Mouse (Mus musculus): ENCODE results near the gene Chpf. TPM values are rescaled to one million over a fixed set of nuclear protein-coding genes. Genes with fewer than 3 reads are reported as not detected.

Gene Chpf
- polyA plus RNA-seq, 1 experiment from 2014 or later = 28.6 TPM

DNA sequence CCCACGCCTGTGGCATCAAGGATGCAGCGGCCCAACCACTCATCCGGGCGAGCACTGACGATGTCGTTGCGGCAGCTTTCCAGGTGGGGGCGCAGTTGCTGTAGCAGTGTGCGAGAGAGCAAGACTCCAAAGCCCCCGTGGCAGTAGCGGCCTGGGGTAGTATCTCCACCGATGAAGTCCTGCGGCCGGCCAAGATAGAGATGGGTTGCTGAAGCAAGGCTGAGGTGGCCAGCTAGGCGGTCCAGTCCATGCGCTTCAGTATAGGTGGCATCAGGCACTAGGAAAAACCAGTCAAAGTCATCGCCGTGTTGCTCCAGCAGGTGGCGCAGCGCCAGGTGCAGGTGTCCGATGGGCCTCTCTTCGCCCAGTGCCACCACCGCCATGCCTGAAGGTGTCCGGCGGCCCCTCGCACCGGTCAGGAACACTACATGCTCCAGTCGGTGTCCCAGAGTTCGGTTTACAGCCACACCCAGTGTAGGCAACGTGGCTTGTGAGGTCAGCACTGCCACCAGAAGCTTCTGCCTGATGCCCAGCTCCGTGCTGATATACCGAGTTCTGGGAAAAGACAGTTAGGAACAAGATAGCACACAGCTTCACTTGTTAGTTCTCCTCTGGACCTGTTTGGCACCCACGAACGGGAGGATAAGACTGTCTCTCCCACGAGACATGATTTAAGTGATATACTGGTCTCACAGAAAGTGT, 1.7 kb downstream of the Chpf start:
- H3K9me3 ChIP-seq = no peaks in the 10 kb centered on the region
- H3K36me3 ChIP-seq = peaks cover 44% of the 10 kb centered on the region
- H3K27ac ChIP-seq (replicated peaks) = no peak overlapping the region
- peak overlapping the region; percentile 73 for H3K4me2 ChIP-seq
- peak overlapping the region; percentile 69 for H3K4me3 ChIP-seq
- peaks cover 24% of the 10 kb centered on the region for H3K4me1 ChIP-seq
- 12% methylated on average over 35 of the region's 35 CpGs for WGBS
- ATAC-seq (ENCODE audit: extremely low read depth, insufficient number of reproducible peaks, low FRiP score, low TSS enrichment) = no peak
- peak overlapping the region; percentile 81; the same call in 1 of the 2 replicates for H3K9ac ChIP-seq
- peaks cover 71% of the 10 kb centered on the region for H3K27me3 ChIP-seq (replicated peaks)

DNA sequence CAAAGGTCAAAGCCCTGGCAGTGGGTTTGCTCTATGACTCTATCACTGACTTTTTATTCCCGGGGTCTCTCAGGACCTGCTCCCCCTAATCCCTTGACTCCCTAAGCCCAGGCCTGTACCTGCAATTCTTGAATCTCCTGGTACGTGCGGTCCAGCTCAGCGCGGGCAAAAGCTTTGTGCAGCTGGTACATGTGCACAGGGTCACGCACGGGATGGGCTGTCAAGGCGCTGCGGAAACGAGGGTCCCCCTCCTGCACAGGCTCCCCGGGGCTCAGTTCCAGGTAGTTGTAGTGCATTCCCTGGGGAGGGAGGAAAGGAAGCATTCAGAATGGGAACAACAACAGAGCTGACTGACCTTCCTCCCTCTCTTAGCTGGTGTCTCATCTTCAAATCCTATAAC, 2.7 kb downstream of the Chpf start:
- peaks cover 70% of the 10 kb centered on the region for H3K27me3 ChIP-seq (replicated peaks)
- WGBS = 92% methylated on average over 11 of the region's 11 CpGs

DNA sequence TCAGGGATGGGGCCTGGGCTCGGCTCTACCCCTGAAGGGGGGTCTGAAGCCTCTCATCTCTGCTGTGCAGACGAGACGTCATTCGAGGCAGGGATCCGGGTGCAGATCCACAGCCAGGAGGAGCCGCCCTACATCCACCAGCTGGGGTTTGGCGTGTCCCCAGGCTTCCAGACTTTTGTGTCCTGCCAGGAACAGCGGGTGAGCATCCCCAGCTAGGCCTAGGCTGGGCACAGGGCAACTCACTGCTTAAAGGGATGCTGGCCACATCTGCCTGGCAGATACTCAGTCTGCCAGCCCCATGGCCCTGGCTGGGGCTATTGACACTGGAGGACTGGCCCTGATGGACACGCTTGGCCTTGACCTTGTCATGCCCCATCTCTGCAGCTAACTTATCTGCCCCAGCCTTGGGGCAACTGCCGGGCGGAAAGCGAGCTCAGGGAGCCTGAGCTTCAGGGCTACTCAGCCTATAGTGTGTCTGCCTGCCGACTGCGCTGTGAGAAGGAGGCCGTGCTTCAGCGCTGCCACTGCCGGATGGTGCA, 9.8 kb downstream of the Chpf start:
- Histone ChIP-seq H3K4me1 (peaks cover 11% of the 10 kb centered on the region), H3K4me2 (no peak overlapping the region), H3K36me3 (peaks cover 16% of the 10 kb centered on the region), H3K27me3 (replicated peaks) (peaks cover 93% of the 10 kb centered on the region), H3K9ac (no peak overlapping the region), H3K9me3 (no peaks in the 10 kb centered on the region), H3K4me3 (no peak overlapping the region), H3K27ac (replicated peaks) (no peak overlapping the region)
- ATAC-seq (ENCODE audit: extremely low read depth, insufficient number of reproducible peaks, low FRiP score, low TSS enrichment) = no peak
- 68% methylated on average over 17 of the region's 17 CpGs for WGBS

More for the DNA sequence above, 2.7 kb downstream of the Chpf start:
- Histone ChIP-seq H3K4me1 (peaks cover 24% of the 10 kb centered on the region), H3K27ac (replicated peaks) (no peak overlapping the region), H3K9me3 (no peaks in the 10 kb centered on the region), H3K4me2 (no peak overlapping the region), H3K4me3 (no peak overlapping the region), H3K36me3 (peaks cover 44% of the 10 kb centered on the region), H3K9ac (no peak overlapping the region)
- ATAC-seq (ENCODE audit: extremely low read depth, insufficient number of reproducible peaks, low FRiP score, low TSS enrichment) = no peak

DNA sequence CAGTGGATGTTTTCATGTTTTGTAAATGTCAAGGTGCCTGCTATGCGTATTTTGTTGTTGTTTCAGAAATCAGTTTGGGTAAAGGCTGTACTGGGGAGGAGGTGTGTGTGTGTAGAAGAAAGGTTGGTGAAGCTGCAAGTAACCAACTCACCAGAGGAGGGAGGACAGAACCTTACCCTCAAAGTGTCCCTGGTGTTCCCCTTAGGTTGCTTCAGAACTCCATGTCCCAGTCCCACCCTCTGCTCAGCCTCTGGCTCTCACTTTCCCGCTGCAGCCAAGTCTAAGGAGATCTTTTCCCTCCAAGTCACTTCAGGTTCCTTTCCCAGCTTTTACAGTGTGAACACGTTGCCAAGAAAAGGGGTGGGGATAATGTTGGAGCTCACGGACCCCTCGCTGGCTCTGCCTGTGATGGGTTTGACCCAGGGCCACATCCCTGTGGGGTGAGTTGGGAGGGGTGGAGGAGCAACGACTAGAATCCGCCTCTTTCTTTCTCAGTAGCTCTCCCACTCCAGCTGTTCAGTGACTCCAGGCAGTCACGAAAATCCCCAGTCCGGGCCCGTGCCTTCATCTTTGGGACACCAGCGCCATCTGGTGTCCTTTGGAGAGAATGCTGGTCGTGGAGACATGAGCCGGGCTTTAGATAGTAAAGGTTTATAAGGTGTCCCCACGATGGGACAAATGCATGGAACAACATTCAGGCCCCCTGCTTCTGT, 11.7 kb downstream of the Chpf start:
- no peaks in the 10 kb centered on the region for H3K9me3 ChIP-seq
- no peak overlapping the region for H3K27ac ChIP-seq (replicated peaks)
- H3K4me1 ChIP-seq = peaks cover 27% of the 10 kb centered on the region
- H3K27me3 ChIP-seq (replicated peaks) = peaks cover 76% of the 10 kb centered on the region
- no peak overlapping the region for H3K4me3 ChIP-seq
- WGBS = 8% methylated on average over 14 of the region's 14 CpGs
- ATAC-seq (ENCODE audit: extremely low read depth, insufficient number of reproducible peaks, low FRiP score, low TSS enrichment) = no peak
- H3K4me2 ChIP-seq = peak overlapping the region; percentile 35; the same call in 1 of the 2 replicates
- H3K9ac ChIP-seq = peak overlapping the region; percentile 69
- no peaks in the 10 kb centered on the region for H3K36me3 ChIP-seq

DNA sequence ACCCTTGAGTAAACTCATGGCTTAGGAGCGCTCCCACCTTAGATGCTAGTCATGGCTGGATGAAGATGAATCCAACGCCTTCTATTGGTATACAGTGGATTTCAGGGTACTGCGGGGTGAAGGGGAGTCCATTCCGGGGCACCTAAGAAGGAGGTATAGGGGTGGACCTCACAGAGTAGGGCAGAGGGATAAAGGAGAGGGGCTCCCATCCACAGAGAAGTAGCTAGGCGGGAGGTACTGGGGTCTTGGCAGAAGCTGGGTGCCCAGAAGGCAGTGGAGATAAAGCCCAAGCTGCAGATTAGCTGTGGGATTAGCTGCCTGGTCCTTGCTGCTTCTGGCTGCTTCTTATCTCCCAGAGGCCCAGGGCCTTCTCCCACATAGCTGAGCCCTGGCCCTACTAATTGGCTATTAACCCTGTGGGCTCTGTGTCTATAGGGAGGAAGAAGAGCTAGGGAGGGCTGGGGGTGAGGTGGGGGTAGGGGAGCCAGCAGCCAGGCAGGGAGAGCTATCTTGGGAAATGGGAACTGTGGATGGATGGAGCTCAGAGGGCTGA, 15.4 kb downstream of the Chpf start:
- no peaks in the 10 kb centered on the region for H3K9me3 ChIP-seq
- H3K9ac ChIP-seq = peak overlapping the region; percentile 29
- 44% methylated on average over 5 of the region's 5 CpGs for WGBS
- no peak overlapping the region for H3K4me3 ChIP-seq
- peak overlapping the region; percentile 29; the same call in 1 of the 2 replicates for H3K27ac ChIP-seq (replicated peaks)
- peaks cover 36% of the 10 kb centered on the region for H3K4me1 ChIP-seq
- H3K27me3 ChIP-seq (replicated peaks) = peaks cover 64% of the 10 kb centered on the region
- H3K4me2 ChIP-seq = no peak overlapping the region
- ATAC-seq (ENCODE audit: extremely low read depth, insufficient number of reproducible peaks, low FRiP score, low TSS enrichment) = no peak
- no peaks in the 10 kb centered on the region for H3K36me3 ChIP-seq

DNA sequence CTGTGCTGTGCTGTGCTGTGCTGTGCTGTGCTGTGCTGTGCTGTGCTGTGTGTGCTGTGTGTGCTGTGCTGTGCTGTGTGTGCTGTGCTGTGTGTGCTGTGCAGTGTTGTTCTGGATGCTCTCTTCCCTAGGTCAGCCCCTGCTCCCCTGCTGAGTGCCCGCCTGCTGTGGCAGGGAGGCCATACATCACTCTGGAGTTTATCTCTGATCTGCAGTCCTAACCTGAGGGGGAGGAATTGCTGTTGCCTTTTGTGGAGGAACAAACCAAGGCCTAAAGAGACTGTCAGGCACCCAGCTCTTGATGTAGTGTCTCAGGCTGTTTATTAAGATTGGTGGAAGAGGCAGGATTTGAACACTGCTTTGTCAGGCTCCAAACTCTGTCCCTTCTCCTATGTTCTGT, 16.5 kb downstream of the Chpf start:
- no peak for ATAC-seq (ENCODE audit: extremely low read depth, insufficient number of reproducible peaks, low FRiP score, low TSS enrichment)
- 56% methylated on average over 1 of the region's 1 CpGs for WGBS
- H3K27me3 ChIP-seq (replicated peaks) = peaks cover 64% of the 10 kb centered on the region
- H3K4me1 ChIP-seq = peaks cover 47% of the 10 kb centered on the region
- H3K36me3 ChIP-seq = no peaks in the 10 kb centered on the region
- H3K4me3 ChIP-seq = no peak overlapping the region
- no peak overlapping the region for H3K4me2 ChIP-seq
- H3K9me3 ChIP-seq = no peaks in the 10 kb centered on the region
- H3K27ac ChIP-seq (replicated peaks) = no peak overlapping the region
- H3K9ac ChIP-seq = no peak overlapping the region

DNA sequence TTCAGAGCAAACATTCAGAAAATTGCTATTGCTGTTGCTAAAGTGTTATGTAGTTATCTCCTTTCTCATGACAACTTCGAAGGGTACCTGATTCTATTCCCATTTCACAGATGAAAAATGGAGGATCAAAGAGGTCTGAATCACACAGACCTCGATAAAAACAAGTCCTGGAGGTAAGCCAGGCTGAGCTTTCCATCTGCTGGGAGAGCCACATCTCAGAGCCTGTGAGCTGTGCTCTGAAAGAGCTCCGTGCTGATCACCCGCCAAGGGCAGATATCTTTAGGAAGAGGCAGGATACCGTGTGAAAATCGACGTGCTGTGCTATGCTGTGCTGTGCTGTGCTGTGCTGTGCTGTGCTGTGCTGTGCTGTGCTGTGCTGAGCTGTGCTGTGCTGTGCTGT, 18.8 kb downstream of the Chpf start:
- H3K9me3 ChIP-seq = no peaks in the 10 kb centered on the region
- H3K4me1 ChIP-seq = peaks cover 53% of the 10 kb centered on the region
- ATAC-seq (ENCODE audit: extremely low read depth, insufficient number of reproducible peaks, low FRiP score, low TSS enrichment) = no peak
- 46% methylated on average over 7 of the region's 7 CpGs for WGBS
- H3K4me3 ChIP-seq = no peak overlapping the region
- H3K4me2 ChIP-seq = no peak overlapping the region
- no peak overlapping the region for H3K9ac ChIP-seq
- H3K27me3 ChIP-seq (replicated peaks) = peaks cover 66% of the 10 kb centered on the region
- no peak overlapping the region for H3K27ac ChIP-seq (replicated peaks)
- no peaks in the 10 kb centered on the region for H3K36me3 ChIP-seq

DNA sequence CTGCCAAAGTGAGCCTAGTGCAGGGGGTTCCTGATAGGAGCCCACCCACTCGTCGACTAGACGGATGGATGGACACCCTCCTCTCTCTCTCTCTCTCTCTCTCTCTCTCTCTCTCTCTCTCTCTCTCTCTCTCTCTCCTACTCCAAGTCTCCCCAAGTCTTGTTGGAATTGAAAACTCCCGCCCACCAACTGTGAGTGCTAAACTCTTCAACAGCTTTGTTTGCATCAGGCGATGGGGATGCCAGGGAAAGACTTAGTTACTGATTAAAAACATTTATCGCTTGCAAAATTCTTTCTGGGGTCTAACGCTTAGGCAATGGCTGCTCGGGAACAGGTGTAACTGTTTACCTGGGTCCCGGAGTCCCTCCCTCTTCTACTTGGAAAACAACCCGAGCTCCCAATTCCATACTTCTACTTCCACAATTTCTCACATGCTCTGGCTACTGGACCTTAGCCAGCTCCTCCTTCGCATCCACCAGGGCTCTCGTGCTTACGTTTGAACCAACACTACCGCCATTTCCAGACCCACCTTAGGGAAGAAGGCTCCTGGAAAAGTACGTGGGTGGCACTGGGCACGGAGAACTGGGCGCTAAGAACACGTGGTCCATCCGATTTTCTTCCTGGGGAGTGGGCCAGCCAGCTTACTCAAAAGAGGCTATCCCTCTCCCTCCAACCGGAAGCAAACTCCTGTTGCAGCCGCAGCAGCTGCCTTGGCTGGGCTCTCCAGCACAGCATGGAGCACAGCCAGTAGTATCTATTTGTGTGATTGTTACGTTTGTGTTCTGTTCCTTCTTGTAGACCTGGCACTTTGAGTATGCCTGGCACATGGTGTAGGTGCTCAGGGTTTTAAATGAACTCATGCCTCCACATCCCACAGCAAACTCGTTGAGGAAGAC, 20.1 kb downstream of the Chpf start:
- Histone ChIP-seq H3K4me1 (peaks cover 43% of the 10 kb centered on the region), H3K4me3 (peak overlapping the region; percentile 48), H3K36me3 (no peaks in the 10 kb centered on the region), H3K27me3 (replicated peaks) (peaks cover 66% of the 10 kb centered on the region), H3K9me3 (no peaks in the 10 kb centered on the region), H3K9ac (peak overlapping the region; percentile 77), H3K27ac (replicated peaks) (peak overlapping the region; percentile 74), H3K4me2 (peak overlapping the region; percentile 73)
- no peak for ATAC-seq (ENCODE audit: extremely low read depth, insufficient number of reproducible peaks, low FRiP score, low TSS enrichment)
- 13% methylated on average over 23 of the region's 23 CpGs for WGBS

DNA sequence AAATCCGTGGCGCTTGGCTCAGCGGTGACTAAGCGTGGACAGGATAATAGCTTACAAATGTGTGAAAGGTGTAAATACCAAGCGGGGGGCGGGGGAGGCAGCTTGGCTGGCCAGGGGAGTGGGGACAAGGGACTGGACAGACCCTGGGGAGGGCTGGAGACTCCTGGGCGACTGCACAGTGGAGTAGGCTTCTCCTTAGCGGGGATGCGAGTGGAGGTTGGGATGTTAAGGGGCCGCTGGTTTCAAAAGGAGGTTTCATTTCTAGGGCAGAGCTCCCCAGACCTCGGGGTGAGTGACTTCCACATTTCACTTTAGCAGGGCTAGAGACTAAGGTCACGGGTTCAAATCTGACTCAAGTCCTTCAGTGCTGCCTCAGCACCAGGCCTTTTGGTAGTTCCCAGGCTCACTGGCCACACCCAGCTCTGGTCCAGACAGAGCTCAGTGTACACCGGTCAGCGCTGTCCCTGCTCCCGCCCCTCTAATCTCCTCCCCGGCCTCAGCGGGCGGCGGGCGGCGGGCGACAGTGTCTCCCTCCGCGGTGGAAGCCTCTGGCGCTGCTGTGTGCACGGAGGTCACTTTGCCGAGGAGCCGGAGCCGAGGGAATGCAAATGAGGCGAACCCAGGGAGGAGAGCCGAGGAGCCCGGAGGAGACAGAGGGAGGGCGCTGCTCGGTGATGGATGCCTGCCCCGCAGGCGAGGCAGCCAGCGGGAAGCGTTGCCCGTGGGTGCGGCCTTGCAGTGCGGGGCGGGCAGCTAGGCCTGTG, 20.9 kb downstream of the Chpf start:
- H3K4me1 ChIP-seq = peaks cover 34% of the 10 kb centered on the region
- no peaks in the 10 kb centered on the region for H3K36me3 ChIP-seq
- H3K27ac ChIP-seq (replicated peaks) = peak overlapping the region; percentile 74
- peaks cover 74% of the 10 kb centered on the region for H3K27me3 ChIP-seq (replicated peaks)
- 2% methylated on average over 42 of the region's 42 CpGs for WGBS
- H3K9me3 ChIP-seq = no peaks in the 10 kb centered on the region
- ATAC-seq (ENCODE audit: extremely low read depth, insufficient number of reproducible peaks, low FRiP score, low TSS enrichment) = peak; percentile 37; the same call in 1 of the 2 replicates
- H3K9ac ChIP-seq = peak overlapping the region; percentile 77
- peak overlapping the region; percentile 48 for H3K4me3 ChIP-seq
- peak overlapping the region; percentile 73 for H3K4me2 ChIP-seq

DNA sequence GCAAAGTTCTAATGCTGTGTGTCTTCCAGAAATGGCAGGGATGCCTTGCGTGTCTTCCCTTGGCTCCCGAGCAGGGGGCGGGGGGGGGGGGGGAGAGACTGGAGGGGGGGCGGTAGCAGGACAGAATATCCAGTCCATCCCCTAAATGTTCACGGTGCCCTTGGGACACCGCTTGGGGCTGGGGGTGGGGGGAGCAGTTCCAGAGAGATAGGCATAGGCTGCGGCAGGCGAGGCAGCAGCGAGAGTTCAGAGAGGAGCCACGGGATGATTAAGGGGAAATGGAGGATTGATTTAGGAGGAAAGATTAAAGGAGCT, 21.4 kb downstream of the Chpf start:
- Histone ChIP-seq H3K4me3 (peak overlapping the region; percentile 48), H3K9ac (peak overlapping the region; percentile 77; the same call in 1 of the 2 replicates)
- WGBS = 2% methylated on average over 8 of the region's 10 CpGs

More for the DNA sequence above, 21.4 kb downstream of the Chpf start:
- peaks cover 79% of the 10 kb centered on the region for H3K27me3 ChIP-seq (replicated peaks)
- H3K4me2 ChIP-seq = peak overlapping the region; percentile 73
- ATAC-seq (ENCODE audit: extremely low read depth, insufficient number of reproducible peaks, low FRiP score, low TSS enrichment) = no peak
- no peaks in the 10 kb centered on the region for H3K36me3 ChIP-seq
- H3K9me3 ChIP-seq = no peaks in the 10 kb centered on the region
- peaks cover 31% of the 10 kb centered on the region for H3K4me1 ChIP-seq
- peak overlapping the region; percentile 74; the same call in 1 of the 2 replicates for H3K27ac ChIP-seq (replicated peaks)
